Mouse (Mus musculus): ENCODE results near the gene Lypd6b. TPM values are rescaled to one million over a fixed set of nuclear protein-coding genes. Genes with fewer than 3 reads are reported as not detected.

Lypd6b gene
- total RNA-seq, 2 experiments from 2014 or later = 6.3 to 7.4 TPM

GRCm38 (mm10) chr2:49888346-49888745 lies 100.9 kb downstream of the Lypd6b start:
- intact Hi-C loops (cut with DNase I) = no loop called here
- Histone ChIP-seq H3K27ac (no peak overlapping the region), H3K4me3 (no peak overlapping the region)
- TF ChIP-seq CTCF (IDR thresholded peaks at IDR 0.05) = no peak
- no peak for DNase-seq (ENCODE audit: extremely low spot score in 1 of 2, low spot score in 2 of 2)

- intact Hi-C loops (cut with DNase I) = no loop called here
- H3K27ac ChIP-seq = no peak overlapping the region
- TF ChIP-seq CTCF (IDR thresholded peaks at IDR 0.05) = no peak
- DNase-seq (ENCODE audit: extremely low spot score in 1 of 2, low spot score in 2 of 2) = no peak
- no peak overlapping the region for H3K4me3 ChIP-seq
Observed at GRCm38 (mm10) chr2:49890727-49891126, 103.2 kb downstream of the Lypd6b start.

- no peak overlapping the region for H3K4me3 ChIP-seq
- H3K27ac ChIP-seq = no peak overlapping the region
- no peak for TF ChIP-seq CTCF (IDR thresholded peaks at IDR 0.05)
- DNase-seq (ENCODE audit: extremely low spot score in 1 of 2, low spot score in 2 of 2) = no peak
- intact Hi-C loops (cut with DNase I) = no loop called here
Observed at GRCm38 (mm10) chr2:49909838-49910407, 122.4 kb downstream of the Lypd6b start.

GRCm38 (mm10) chr2:49911296-49912034 lies 124.0 kb downstream of the Lypd6b start:
- TF ChIP-seq CTCF (IDR thresholded peaks at IDR 0.05) = no peak
- no peak overlapping the region for H3K4me3 ChIP-seq
- no peak for DNase-seq (ENCODE audit: extremely low spot score in 1 of 2, low spot score in 2 of 2)
- intact Hi-C loops (cut with DNase I) = no loop called here
- no peak overlapping the region for H3K27ac ChIP-seq

- TF ChIP-seq CTCF (IDR thresholded peaks at IDR 0.05) = no peak
- no peak for DNase-seq (ENCODE audit: extremely low spot score in 1 of 2, low spot score in 2 of 2)
- Histone ChIP-seq H3K4me3 (no peak overlapping the region), H3K27ac (no peak overlapping the region)
- intact Hi-C loops (cut with DNase I) = no loop called here
Observed at GRCm38 (mm10) chr2:49912261-49912895, 124.9 kb downstream of the Lypd6b start.

- H3K27ac ChIP-seq = no peak overlapping the region
- no peak for DNase-seq (ENCODE audit: extremely low spot score in 1 of 2, low spot score in 2 of 2)
- H3K4me3 ChIP-seq = no peak overlapping the region
- TF ChIP-seq CTCF (IDR thresholded peaks at IDR 0.05) = no peak
- intact Hi-C loops (cut with DNase I) = no loop called here
Observed at GRCm38 (mm10) chr2:49917489-49917888, 130.0 kb downstream of the Lypd6b start.

GRCm38 (mm10) chr2:49918132-49918531 lies 130.6 kb downstream of the Lypd6b start:
- H3K27ac ChIP-seq = no peak overlapping the region
- intact Hi-C loops (cut with DNase I) = no loop called here
- no peak for DNase-seq (ENCODE audit: extremely low spot score in 1 of 2, low spot score in 2 of 2)
- no peak for TF ChIP-seq CTCF (IDR thresholded peaks at IDR 0.05)
- no peak overlapping the region for H3K4me3 ChIP-seq

- intact Hi-C loops (cut with DNase I) = no loop called here
- H3K4me3 ChIP-seq = no peak overlapping the region
- H3K27ac ChIP-seq = no peak overlapping the region
- no peak for DNase-seq (ENCODE audit: extremely low spot score in 1 of 2, low spot score in 2 of 2)
- no peak for TF ChIP-seq CTCF (IDR thresholded peaks at IDR 0.05)
Observed at GRCm38 (mm10) chr2:49918692-49919091, 131.2 kb downstream of the Lypd6b start.

- Histone ChIP-seq H3K27ac (no peak overlapping the region), H3K4me3 (no peak overlapping the region)
- no peak for DNase-seq (ENCODE audit: extremely low spot score in 1 of 2, low spot score in 2 of 2)
- intact Hi-C loops (cut with DNase I) = no loop called here
- TF ChIP-seq CTCF (IDR thresholded peaks at IDR 0.05) = no peak
Observed at GRCm38 (mm10) chr2:49921948-49922347, 134.5 kb downstream of the Lypd6b start.

- no peak overlapping the region for H3K27ac ChIP-seq
Observed at GRCm38 (mm10) chr2:49922810-49923209, 135.3 kb downstream of the Lypd6b start.

GRCm38 (mm10) chr2:49926186-49926585 lies 138.7 kb downstream of the Lypd6b start:
- Histone ChIP-seq H3K4me3 (no peak overlapping the region), H3K27ac (no peak overlapping the region)
- TF ChIP-seq CTCF (IDR thresholded peaks at IDR 0.05) = no peak
- intact Hi-C loops (cut with DNase I) = no loop called here
- DNase-seq (ENCODE audit: extremely low spot score in 1 of 2, low spot score in 2 of 2) = no peak

More at GRCm38 (mm10) chr2:49922810-49923209, 135.3 kb downstream of the Lypd6b start:
- no peak for TF ChIP-seq CTCF (IDR thresholded peaks at IDR 0.05)
- no peak overlapping the region for H3K4me3 ChIP-seq
- intact Hi-C loops (cut with DNase I) = no loop called here
- no peak for DNase-seq (ENCODE audit: extremely low spot score in 1 of 2, low spot score in 2 of 2)

- Histone ChIP-seq H3K27ac (no peak overlapping the region), H3K4me3 (no peak overlapping the region)
- TF ChIP-seq CTCF (IDR thresholded peaks at IDR 0.05) = no peak
- DNase-seq (ENCODE audit: extremely low spot score in 1 of 2, low spot score in 2 of 2) = no peak
- intact Hi-C loops (cut with DNase I) = no loop called here
Observed at GRCm38 (mm10) chr2:49927362-49927761, 139.9 kb downstream of the Lypd6b start.

Data from left cerebral cortex, adult 2 months (tissue).